Mouse (Mus musculus) lung, embryonic 15.5 days (tissue): ENCODE measurements around the gene Fkbp1a. TPM values are rescaled to one million over a fixed set of nuclear protein-coding genes. Genes with fewer than 3 reads are reported as not detected.
A peak's percentile ranks its signal among the peaks of the same experiment; 100 is the strongest.

ENCODE experiments used
- ATAC-seq: fragments of 200-750 bp; cut with Nextera tagmentation; 2 replicates; pipeline ENCODE4 v1.8.0; 2017; ENCODE audit warnings: moderate number of reproducible peaks, borderline replicate concordance; ENCODE audit not compliant: low FRiP score, low TSS enrichment; ENCODE audit errors: extremely low read depth
- H3K27ac ChIP-seq: fragments of 300-500 bp; sonication (generic); 2 replicates; pipeline ENCODE4 v1.5.1; 2015; ENCODE audit warnings: moderate library complexity, mild to moderate bottlenecking, inconsistent platforms
- H3K27me3 ChIP-seq: fragments of 300-500 bp; sonication (generic); 2 replicates; pipeline ENCODE4 v1.6.1; 2015; ENCODE audit warnings: inconsistent platforms
- H3K36me3 ChIP-seq: fragments of 300-500 bp; sonication (generic); 2 replicates; pipeline ENCODE4 v1.6.1; 2015; ENCODE audit warnings: inconsistent platforms
- H3K4me1 ChIP-seq: fragments of 300-500 bp; sonication (generic); 2 replicates; pipeline ENCODE4 v1.6.1; 2015; ENCODE audit warnings: inconsistent platforms
- H3K4me2 ChIP-seq: fragments of 300-500 bp; sonication (generic); 2 replicates; pipeline ENCODE4 v1.6.1; 2015; ENCODE audit warnings: inconsistent platforms, mild to moderate bottlenecking, moderate library complexity
- H3K4me3 ChIP-seq: fragments of 300-500 bp; sonication (generic); 2 replicates; pipeline ENCODE4 v1.5.1; 2015; ENCODE audit warnings: mild to moderate bottlenecking, inconsistent platforms
- H3K9ac ChIP-seq: fragments of 300-500 bp; sonication (generic); 2 replicates; pipeline ENCODE4 v1.6.1; 2015; ENCODE audit warnings: inconsistent platforms
- H3K9me3 ChIP-seq: fragments of 300-500 bp; sonication (generic); 2 replicates; pipeline ENCODE4 v1.6.1; 2016; ENCODE audit warnings: inconsistent platforms
- WGBS: fragments of 180-500 bp; shearing (Covaris S2); methylation state at CpG from one replicate; pipeline ENCODE4 v1.1.7; 2015; 5-methylcytosine and 5-hydroxymethylcytosine counted together
- polyA plus RNA-seq: library from polyadenylated mRNA; unstranded; fragments of >200 nt; fragmentation: Nextera tagmentation; extraction: Ambion mirVana; gene quantifications from 2 replicates; pipeline ENCODE4 v1.2.1, GENCODE M21; 2015

Fkbp1a gene
- 776 and 781 TPM in 2 replicates for polyA plus RNA-seq

DNA sequence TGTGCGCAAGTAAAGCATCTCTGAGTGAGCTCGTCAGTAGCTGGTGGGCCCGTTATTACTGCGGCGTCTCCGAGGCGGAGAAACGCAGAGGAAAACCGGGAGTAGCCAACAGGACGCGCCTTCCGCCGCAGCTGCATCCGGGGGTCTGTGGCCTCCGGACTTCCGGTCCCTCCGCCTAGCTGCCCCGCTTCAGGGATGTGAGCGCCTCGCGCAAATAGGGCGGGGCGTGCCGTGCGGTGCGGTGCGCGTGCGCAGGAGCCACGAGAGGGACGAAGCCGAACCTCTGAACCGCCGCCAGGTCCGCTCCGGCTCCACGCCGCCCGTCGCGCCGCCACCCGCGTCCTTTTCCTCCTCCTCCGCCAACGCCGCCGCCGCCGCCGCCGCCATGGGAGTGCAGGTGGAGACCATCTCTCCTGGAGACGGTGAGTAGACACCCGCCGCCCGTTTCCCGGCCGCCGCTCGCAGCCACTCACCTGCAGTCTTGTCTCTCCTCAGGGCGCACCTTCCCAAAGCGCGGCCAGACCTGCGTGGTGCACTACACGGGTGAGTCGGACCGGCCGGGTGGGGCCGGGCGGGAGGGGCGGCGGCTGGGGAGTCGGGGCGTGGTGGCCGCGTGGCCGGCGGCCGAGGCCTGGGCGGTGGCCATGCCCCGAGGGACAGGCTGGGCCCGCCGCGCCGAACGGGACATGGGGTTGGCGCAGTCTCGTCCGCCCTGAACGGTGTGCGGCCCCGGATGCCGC lies at the start of gene Fkbp1a:
Gene Fkbp1a (plus strand): TSS at position 161 of the 740 bp plus-strand sequence.
- peaks cover 32% of the 10 kb centered on the region for H3K36me3 ChIP-seq
- peak within 1 kb of the TSS; percentile 70 for H3K4me3 ChIP-seq
- peak within 1 kb of the TSS; percentile 91 for H3K27ac ChIP-seq
- no peaks in the 10 kb centered on the region for H3K9me3 ChIP-seq
- no peaks in the 10 kb centered on the region for H3K27me3 ChIP-seq
- H3K4me1 ChIP-seq: peaks cover 35% of the 10 kb centered on the region
- ATAC-seq: peak; percentile 96
- under 1% methylated on average over 70 of the region's 93 CpGs for WGBS
- peak within 1 kb of the TSS; percentile 71 for H3K9ac ChIP-seq
- H3K4me2 ChIP-seq: peak within 1 kb of the TSS; percentile 65

DNA sequence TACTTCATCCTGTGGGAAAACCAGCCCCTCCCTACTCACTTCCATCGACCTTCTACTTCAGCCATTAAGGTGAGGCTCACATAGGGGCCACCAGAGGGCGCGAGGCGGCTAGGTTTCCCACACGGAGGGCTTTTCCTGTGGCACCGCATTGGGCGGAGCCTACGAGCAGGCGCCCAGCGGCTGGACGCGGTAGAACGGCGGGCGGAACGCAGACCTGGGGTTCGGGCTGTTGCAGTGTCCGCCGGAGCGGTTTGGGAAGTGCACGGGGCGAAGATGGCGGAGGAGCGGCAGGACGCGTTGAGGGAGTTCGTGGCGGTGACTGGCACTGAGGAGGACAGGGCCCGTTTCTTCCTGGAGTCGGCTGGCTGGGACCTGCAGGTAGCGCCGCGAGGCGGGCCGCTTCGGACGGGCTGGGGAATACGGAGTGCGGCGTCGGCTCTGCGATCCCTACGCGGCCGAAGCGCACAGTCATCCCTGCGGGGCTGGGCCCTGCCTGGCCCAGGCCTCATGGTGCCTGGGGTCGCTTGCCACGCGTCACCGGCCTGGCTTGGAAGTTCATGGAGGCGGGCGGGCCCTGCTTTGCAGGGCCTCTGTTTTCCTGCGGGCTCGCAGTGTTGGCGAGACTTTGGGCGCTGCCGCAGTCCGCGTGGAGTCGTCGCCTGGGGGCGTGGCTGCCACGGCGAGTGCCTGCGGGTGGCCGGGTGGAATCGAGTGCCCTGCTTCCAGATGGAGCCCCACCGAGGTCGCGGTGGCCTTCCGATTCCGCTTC lies 48.1 kb upstream of the Fkbp1a start, which contains the start of gene Nsfl1c:
Gene Nsfl1c (plus strand): TSS at position 148 of the 769 bp plus-strand sequence.
- ATAC-seq: peak; percentile 100
- Histone ChIP-seq H3K36me3 (peaks cover 16% of the 10 kb centered on the region), H3K27ac (0 out of 2 replicates have a peak within 1 kb of the TSS, but pooled peaks have one; percentile 37), H3K27me3 (no peaks in the 10 kb centered on the region), H3K4me2 (peak within 1 kb of the TSS; percentile 79), H3K9me3 (no peaks in the 10 kb centered on the region), H3K9ac (peak within 1 kb of the TSS; percentile 90), H3K4me1 (peaks cover 7% of the 10 kb centered on the region; the same call in 1 of the 2 replicates), H3K4me3 (peak within 1 kb of the TSS; percentile 94)
- under 1% methylated on average over 73 of the region's 73 CpGs for WGBS

DNA sequence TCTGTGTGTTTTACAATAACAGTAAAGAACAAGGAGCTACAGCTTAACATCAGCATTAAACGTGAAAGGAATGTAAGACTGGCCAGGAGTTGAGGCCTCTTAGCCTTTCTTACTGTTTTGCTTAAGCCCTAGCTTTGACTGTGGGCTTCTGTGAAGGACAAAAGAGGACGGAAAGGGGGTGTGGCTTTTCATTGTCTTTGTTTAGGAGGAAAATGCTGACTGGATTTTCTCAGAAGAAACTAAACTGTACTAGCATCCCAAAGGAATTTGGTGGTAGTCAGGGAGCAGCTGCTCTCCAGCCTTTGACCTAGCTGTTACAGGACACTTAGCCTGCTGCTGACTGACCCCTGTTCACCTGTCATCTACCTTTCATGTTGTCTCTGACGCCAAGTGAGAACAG lies 43.9 kb upstream of the Fkbp1a start:
- 66% methylated on average over 3 of the region's 3 CpGs for WGBS
- Histone ChIP-seq H3K9me3 (no peaks in the 10 kb centered on the region), H3K36me3 (peaks cover 52% of the 10 kb centered on the region), H3K27ac (no peak overlapping the region), H3K27me3 (no peaks in the 10 kb centered on the region), H3K4me2 (no peak overlapping the region), H3K9ac (no peak overlapping the region), H3K4me1 (peaks cover 7% of the 10 kb centered on the region; the same call in 1 of the 2 replicates), H3K4me3 (no peak overlapping the region)
- ATAC-seq: no peak

DNA sequence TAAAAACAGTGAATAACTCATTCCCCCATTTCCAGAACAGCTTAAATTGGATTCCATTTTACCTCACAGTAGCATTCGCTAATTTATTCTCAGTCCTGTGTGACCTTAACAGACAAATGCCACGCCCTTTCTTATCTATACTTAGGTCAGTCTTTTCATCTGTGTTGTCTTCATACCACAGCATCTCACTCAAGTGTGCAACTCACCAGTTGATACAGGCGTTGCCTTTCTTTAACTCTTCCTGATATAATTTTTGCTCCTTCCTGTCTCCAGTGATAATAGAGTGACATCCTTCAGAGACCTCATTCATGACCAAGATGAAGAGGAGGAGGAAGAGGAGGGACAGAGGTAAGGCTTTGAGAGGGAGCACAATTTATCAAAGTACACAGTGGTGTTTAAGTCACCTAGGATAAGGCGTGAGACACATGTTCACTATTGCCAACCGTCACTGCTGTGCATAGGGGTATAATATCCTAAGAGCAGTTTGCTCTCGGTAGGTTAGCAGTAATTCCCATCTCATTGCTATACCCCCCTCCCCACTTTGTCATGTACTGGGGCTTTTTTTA lies 41.8 kb upstream of the Fkbp1a start:
- H3K9ac ChIP-seq: no peak overlapping the region
- no peak overlapping the region for H3K4me3 ChIP-seq
- whole genome bisulfite sequencing: 92% methylated on average over 6 of the region's 6 CpGs
- H3K36me3 ChIP-seq: peaks cover 72% of the 10 kb centered on the region
- no peak for ATAC-seq
- H3K27me3 ChIP-seq: no peaks in the 10 kb centered on the region
- no peak overlapping the region for H3K27ac ChIP-seq
- no peak overlapping the region for H3K4me2 ChIP-seq
- no peaks in the 10 kb centered on the region for H3K9me3 ChIP-seq
- no peaks in the 10 kb centered on the region for H3K4me1 ChIP-seq

DNA sequence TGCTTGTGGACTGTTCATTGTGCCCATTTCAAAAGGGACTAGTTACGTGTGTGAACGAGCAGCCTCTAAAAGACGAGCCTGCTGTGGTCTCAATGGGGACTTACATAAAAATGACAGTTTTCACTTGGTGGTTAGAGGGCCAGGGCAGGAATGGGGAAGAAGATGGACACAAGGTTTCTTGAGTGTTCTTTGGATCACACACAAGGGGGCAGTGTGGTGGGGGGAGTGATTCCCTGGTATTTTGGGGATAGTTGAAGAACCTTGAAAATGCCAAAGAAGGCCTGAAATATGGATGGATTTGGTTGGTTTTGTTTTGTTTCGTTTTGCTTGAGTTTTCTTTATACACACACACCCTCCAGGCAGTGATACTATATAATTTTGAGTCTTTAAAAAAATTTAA lies 38.1 kb upstream of the Fkbp1a start:
- H3K4me3 ChIP-seq: no peak overlapping the region
- H3K4me2 ChIP-seq: no peak overlapping the region
- peaks cover 82% of the 10 kb centered on the region for H3K36me3 ChIP-seq
- H3K9me3 ChIP-seq: no peaks in the 10 kb centered on the region
- 85% methylated on average over 4 of the region's 4 CpGs for WGBS
- ATAC-seq: no peak
- H3K4me1 ChIP-seq: no peaks in the 10 kb centered on the region
- H3K27ac ChIP-seq: no peak overlapping the region
- no peak overlapping the region for H3K9ac ChIP-seq
- no peaks in the 10 kb centered on the region for H3K27me3 ChIP-seq

DNA sequence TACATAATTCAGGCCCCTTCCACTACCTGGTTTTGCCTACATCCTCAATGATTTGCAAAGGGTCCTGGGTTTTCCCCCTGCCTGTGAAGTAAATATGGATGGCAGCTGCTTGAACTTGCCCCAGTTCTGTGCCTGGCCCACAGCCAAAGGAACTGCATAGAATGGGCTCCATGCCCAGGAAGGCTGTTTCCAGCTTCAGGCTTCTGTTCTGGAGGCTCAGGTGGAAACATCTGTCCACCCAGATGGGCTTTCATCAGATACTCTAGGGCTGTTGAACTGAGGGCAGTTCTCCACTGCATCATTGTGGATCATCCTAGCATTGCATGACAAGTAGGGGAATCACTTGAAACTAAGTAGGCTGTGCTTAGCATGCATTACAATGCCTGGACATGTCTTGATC lies 30.1 kb upstream of the Fkbp1a start:
- H3K9me3 ChIP-seq: no peaks in the 10 kb centered on the region
- 0 out of 2 replicates have a peak, but pooled peaks have one; percentile 14 for ATAC-seq
- no peak overlapping the region for H3K4me2 ChIP-seq
- H3K36me3 ChIP-seq: peaks cover 72% of the 10 kb centered on the region
- H3K27me3 ChIP-seq: no peaks in the 10 kb centered on the region
- H3K4me1 ChIP-seq: no peaks in the 10 kb centered on the region; the same call in 1 of the 2 replicates
- 0 out of 2 replicates have a peak overlapping the region, but pooled peaks have one; percentile 8 for H3K27ac ChIP-seq
- no peak overlapping the region for H3K4me3 ChIP-seq
- H3K9ac ChIP-seq: no peak overlapping the region

DNA sequence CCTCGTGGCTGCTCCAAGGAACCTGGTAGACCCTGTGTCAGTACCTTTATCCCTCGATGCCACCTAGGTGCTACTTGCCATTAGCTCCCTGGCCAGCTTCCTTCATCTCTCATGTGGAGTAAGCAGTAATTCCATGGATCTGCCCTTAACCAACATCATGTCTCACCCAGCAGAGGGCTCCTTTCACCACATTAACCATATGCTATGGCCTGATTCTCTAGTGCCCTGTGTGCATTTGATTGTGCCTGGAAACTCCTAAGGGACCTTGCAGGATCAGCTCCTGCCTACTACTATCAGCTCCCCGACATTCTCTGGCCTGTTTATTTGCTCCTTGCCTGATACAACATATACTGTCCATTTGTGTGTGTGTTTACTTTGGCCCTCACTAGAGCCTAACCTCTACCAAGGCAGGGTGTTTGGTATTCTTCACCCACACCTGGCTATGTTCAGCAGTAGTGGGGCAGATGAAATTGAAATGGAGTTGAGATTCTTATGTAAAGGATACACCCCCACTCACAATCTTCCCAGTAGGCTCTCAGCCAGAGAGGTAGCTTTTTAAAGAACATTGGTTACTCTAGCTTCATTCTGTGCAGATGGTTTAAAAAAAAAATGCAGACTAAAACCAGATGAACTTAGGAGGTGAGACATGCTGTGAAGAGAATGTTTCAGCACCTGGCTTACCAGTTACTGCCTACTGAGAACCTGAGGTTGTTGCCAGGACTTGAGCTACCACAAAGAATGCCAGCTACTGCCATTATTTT lies 28.6 kb upstream of the Fkbp1a start:
- Histone ChIP-seq H3K27me3 (no peaks in the 10 kb centered on the region), H3K9me3 (no peaks in the 10 kb centered on the region), H3K9ac (no peak overlapping the region), H3K27ac (no peak overlapping the region), H3K4me3 (no peak overlapping the region), H3K36me3 (peaks cover 64% of the 10 kb centered on the region), H3K4me2 (no peak overlapping the region), H3K4me1 (no peaks in the 10 kb centered on the region; the same call in 1 of the 2 replicates)
- WGBS: 77% methylated on average over 3 of the region's 3 CpGs
- ATAC-seq: no peak

DNA sequence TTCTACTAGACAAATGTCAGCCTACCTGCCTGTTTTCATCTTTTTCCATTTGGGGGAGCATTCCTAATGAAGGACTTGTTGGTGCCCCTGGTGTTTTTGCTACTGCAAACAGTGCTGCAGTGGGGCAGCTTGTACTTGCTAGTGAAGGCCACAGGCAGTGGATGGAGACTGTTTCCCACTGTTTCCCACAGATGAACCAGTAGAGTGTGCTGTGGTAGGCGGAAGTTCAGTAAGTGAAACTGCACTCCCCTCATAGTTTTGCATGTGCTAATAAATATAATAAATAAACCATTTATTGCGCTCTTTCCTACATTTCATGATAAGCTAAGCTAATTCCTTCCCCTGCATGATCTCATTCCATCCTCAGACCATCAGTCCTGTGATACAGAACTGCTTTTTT lies 23.3 kb upstream of the Fkbp1a start:
- H3K4me3 ChIP-seq: no peak overlapping the region
- no peaks in the 10 kb centered on the region for H3K4me1 ChIP-seq
- H3K27me3 ChIP-seq: no peaks in the 10 kb centered on the region
- H3K27ac ChIP-seq: no peak overlapping the region
- no peak overlapping the region for H3K9ac ChIP-seq
- H3K9me3 ChIP-seq: no peaks in the 10 kb centered on the region
- 90% methylated on average over 2 of the region's 2 CpGs for whole genome bisulfite sequencing
- H3K4me2 ChIP-seq: no peak overlapping the region
- peaks cover 25% of the 10 kb centered on the region for H3K36me3 ChIP-seq
- ATAC-seq: no peak

DNA sequence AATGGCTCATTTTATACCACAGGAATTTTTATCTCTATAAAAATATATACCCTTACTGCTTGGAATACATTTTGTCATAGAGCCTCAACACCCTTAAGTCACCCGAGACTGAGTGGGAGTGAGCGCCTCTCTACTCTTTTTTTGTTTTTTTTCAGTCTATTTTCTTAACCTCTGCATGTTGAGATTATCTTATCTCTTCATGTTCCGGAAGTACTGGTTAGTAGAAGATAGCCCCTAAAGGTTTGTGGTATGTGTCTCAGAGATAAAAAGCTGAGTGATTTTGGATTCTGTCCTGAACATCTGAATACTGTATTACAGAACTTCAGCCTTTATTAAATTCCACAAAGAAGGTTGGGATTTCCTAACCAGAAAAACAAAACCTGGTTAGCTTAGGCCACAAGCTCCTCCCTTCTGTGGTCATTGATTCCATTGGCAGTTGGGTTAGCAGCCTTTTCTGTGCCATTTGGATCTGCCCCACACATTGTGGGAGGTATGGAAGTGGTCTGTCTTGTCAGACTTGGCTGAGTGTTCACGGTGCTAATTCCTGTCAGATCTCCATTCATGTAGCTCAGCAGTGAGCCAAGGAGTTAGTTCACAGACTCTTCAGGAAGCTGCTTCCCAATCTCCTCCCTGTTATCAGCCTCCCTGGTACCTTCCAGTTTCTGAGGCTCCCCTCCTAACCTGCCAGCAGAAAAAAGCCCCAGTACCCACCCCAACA lies 17.8 kb upstream of the Fkbp1a start:
- H3K4me1 ChIP-seq: no peaks in the 10 kb centered on the region
- no peak for ATAC-seq
- no peak overlapping the region for H3K4me2 ChIP-seq
- 0 out of 2 replicates have a peak, but pooled peaks cover 3% of the 10 kb centered on the region for H3K36me3 ChIP-seq
- H3K9me3 ChIP-seq: no peaks in the 10 kb centered on the region
- no peak overlapping the region for H3K4me3 ChIP-seq
- no peak overlapping the region for H3K27ac ChIP-seq
- WGBS: 29% methylated on average over 4 of the region's 4 CpGs
- H3K27me3 ChIP-seq: no peaks in the 10 kb centered on the region
- H3K9ac ChIP-seq: no peak overlapping the region

DNA sequence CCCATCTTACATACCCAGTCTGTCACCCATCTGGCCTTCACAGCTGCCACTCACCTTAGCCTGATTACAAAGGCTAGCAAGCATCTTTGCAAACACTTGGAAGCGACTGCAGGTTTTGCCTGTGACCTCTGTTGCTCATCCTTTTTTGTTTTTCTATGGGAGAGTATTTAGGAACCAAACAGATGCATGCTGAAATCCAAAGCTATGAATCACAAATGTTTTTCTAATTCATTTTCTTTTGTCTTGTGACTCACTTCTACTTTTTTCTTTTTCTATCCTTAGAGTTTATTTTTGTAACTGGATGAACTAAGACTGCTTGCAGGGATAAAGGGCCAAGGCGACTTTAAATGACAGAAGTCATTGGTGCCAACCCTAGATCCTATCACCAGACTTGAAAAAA lies 16.8 kb upstream of the Fkbp1a start:
- no peak overlapping the region for H3K4me2 ChIP-seq

DNA sequence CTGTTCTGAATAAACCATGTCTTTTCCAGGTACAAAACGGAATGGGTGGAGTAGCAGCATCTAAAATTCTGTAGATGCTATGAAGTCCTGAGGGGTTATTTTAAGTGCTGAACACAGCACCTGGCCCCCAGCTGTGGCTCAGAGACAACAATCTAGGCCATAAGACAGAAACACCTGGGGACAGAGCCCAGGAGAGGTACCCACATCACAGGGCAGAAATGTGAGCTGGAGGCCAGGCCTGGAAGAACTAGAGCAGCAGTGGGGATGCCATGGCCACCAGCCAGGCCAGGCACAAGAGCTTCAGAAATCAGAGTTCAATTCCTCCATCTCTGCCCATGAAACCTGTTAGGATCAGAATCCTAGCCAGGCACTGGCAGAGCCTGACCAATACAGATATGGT lies 14.2 kb upstream of the Fkbp1a start:
- Histone ChIP-seq H3K27me3 (no peaks in the 10 kb centered on the region), H3K9ac (no peak overlapping the region), H3K27ac (no peak overlapping the region), H3K4me3 (no peak overlapping the region), H3K9me3 (no peaks in the 10 kb centered on the region), H3K4me2 (no peak overlapping the region), H3K36me3 (no peaks in the 10 kb centered on the region), H3K4me1 (peaks cover 18% of the 10 kb centered on the region)
- ATAC-seq: no peak
- 79% methylated on average over 1 of the region's 1 CpGs for WGBS

More for the DNA sequence above, 16.8 kb upstream of the Fkbp1a start:
- Histone ChIP-seq H3K4me1 (peaks cover 6% of the 10 kb centered on the region), H3K4me3 (no peak overlapping the region), H3K27ac (no peak overlapping the region), H3K9ac (no peak overlapping the region), H3K27me3 (no peaks in the 10 kb centered on the region), H3K36me3 (0 out of 2 replicates have a peak, but pooled peaks cover 3% of the 10 kb centered on the region), H3K9me3 (no peaks in the 10 kb centered on the region)
- ATAC-seq: no peak
- 58% methylated on average over 2 of the region's 2 CpGs for WGBS
